Mouse (Mus musculus): ENCODE data around the gene Atp6v0d1. TPM values are rescaled to one million over a fixed set of nuclear protein-coding genes. Genes with fewer than 3 reads are reported as not detected.

The Atp6v0d1 gene
- total and polyA plus RNA-seq, 2 experiments from 2014 or later, result 238 to 272 TPM

DNA sequence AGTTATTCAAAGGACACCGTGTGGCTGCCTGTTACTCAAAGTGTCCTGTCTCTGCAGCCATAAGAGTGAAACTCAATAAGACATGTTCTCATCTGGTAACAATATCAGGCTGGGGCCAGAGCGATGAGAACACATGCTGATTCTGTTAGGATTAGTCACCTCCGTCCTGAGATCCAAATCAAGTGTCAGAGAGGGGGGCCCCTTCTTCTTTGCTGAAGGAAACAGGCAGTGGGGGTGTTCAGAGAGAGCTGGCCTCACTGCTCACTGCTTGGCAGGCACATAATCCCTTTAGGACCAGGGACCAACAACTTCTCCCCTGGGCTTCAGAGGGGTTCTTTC lies 81.8 kb downstream of the Atp6v0d1 start:
- Histone ChIP-seq H3K36me3 (ENCODE audit: insufficient read depth, low read length) (peaks cover 8% of the 10 kb centered on the region; the same call in 1 of the 2 replicates), H3K4me3 (ENCODE audit: low read depth, low read length) (no peak overlapping the region), H3K27me3 (ENCODE audit: insufficient read depth, low read length) (no peaks in the 10 kb centered on the region), H3K4me1 (ENCODE audit: insufficient read depth, low read length) (no peaks in the 10 kb centered on the region), H3K9me3 (ENCODE audit: low read length) (no peaks in the 10 kb centered on the region), H3K9ac (replicated peaks; ENCODE audit: low read length, poor library complexity, severe bottlenecking) (no peak overlapping the region), H3K4me2 (ENCODE audit: low read depth, low read length, poor library complexity, severe bottlenecking) (no peak overlapping the region), H3K27ac (ENCODE audit: low read depth, low read length) (no peak overlapping the region)
- ATAC-seq (ENCODE audit: low FRiP score) (no peak), DNase-seq (ENCODE audit: low spot score) (no peak)
- TF ChIP-seq CTCF (IDR thresholded peaks at IDR 0.05), result no peak
- 16% methylated on average over 3 of the region's 3 CpGs for WGBS

DNA sequence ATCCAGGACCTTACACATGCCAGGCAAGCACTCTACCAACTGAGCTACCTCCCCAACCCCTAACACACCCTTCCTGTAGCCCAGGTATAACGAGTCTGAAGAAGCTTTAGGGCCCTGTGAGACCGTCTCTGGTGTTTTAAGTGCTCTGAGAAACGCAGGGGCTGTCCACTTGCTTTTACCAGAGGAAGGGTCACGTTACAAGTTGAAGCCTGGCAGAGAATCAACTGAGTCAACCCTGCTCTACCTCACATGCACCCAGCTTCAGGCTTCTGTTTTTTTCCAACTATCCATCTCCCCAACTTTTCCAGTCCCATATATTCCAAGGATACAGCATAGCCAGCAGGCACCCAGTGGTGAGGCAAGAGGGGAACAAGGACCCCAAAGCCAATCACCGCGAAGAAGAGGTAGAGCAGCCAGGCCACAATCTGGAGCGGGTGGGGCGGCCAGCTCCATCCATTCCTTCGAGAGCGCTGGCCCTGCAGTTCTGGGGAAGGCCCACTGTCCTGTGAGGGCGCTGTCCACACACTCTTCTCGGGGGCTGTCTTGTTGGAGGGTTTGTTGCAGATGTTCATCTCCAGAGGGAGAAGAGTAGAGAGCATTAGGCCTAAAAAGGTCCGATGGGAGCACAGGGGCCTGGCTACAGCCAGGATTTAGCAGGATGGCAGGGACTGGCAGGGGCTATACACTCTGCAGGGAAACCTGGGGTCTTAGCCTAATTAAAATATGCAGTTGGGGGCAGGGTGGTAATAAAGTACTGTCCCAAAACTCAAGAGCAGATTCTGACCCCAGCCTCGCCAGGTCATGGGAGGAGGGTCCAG lies 82.4 kb downstream of the Atp6v0d1 start:
- ATAC-seq (ENCODE audit: low FRiP score), result 0 out of 2 replicates have a peak, but pooled peaks have one; percentile 65
- peak; percentile 63 for DNase-seq (ENCODE audit: low spot score)
- WGBS, result 39% methylated on average over 14 of the region's 14 CpGs

DNA sequence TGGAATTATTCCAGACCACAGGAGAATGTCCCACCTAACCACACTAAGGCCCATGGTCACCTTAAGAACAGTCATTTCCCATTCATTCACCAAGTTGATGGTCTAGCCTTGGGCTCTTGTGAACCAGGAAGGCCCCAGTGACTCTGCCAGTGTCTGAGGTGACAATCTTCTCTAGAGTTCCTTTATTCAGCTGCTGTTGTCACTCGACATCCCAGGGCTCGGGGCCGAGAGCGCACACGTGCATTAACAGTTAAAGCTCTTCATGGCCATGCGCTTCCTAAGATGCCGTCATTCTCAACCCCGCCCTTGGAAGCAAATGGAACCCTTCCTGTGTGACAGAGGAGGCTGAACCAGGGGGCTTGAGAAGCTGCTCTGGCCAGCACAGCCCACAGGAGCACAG lies 83.7 kb downstream of the Atp6v0d1 start:
- H3K27ac ChIP-seq (ENCODE audit: low read depth, low read length), result no peak overlapping the region
- H3K4me3 ChIP-seq (ENCODE audit: low read depth, low read length), result no peak overlapping the region
- ATAC-seq (ENCODE audit: low FRiP score) (no peak), DNase-seq (ENCODE audit: low spot score) (no peak)
- no peak overlapping the region for H3K4me2 ChIP-seq (ENCODE audit: low read depth, low read length, poor library complexity, severe bottlenecking)
- H3K9me3 ChIP-seq (ENCODE audit: low read length), result no peaks in the 10 kb centered on the region
- no peaks in the 10 kb centered on the region for H3K4me1 ChIP-seq (ENCODE audit: insufficient read depth, low read length)
- no peak overlapping the region for H3K9ac ChIP-seq (replicated peaks; ENCODE audit: low read length, poor library complexity, severe bottlenecking)
- peaks cover 8% of the 10 kb centered on the region; the same call in 1 of the 2 replicates for H3K36me3 ChIP-seq (ENCODE audit: insufficient read depth, low read length)
- H3K27me3 ChIP-seq (ENCODE audit: insufficient read depth, low read length), result no peaks in the 10 kb centered on the region
- no peak for TF ChIP-seq CTCF (IDR thresholded peaks at IDR 0.05)
- WGBS, result 90% methylated on average over 8 of the region's 8 CpGs

More for the DNA sequence above, 82.4 kb downstream of the Atp6v0d1 start:
- H3K27ac ChIP-seq (ENCODE audit: low read depth, low read length), result no peak overlapping the region
- peaks cover 8% of the 10 kb centered on the region; the same call in 1 of the 2 replicates for H3K36me3 ChIP-seq (ENCODE audit: insufficient read depth, low read length)
- no peak overlapping the region for H3K9ac ChIP-seq (replicated peaks; ENCODE audit: low read length, poor library complexity, severe bottlenecking)
- no peaks in the 10 kb centered on the region for H3K27me3 ChIP-seq (ENCODE audit: insufficient read depth, low read length)
- H3K4me1 ChIP-seq (ENCODE audit: insufficient read depth, low read length), result no peaks in the 10 kb centered on the region
- H3K9me3 ChIP-seq (ENCODE audit: low read length), result no peaks in the 10 kb centered on the region
- peak; percentile 75 for TF ChIP-seq CTCF (IDR thresholded peaks at IDR 0.05)
- no peak overlapping the region for H3K4me3 ChIP-seq (ENCODE audit: low read depth, low read length)
- no peak overlapping the region for H3K4me2 ChIP-seq (ENCODE audit: low read depth, low read length, poor library complexity, severe bottlenecking)

DNA sequence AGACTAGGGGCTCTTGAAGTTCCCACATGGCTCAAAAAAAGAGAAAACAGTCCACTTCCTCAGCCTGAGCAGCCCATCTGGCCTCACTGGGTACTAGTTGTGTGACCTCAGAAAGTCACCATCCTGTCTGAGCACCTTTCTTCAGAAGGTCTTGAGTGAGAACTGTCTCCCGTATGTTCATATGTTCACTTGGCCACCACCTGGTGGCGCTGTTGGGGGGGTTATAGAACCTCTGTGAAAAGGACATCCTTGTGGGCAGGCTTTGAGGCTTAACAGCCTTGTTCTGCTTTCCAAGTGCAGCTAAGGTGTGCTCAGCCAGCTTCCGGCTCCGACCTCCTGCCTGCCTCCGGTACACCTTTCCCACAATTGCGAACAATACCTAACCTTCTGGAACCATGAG lies 84.4 kb downstream of the Atp6v0d1 start:
- Histone ChIP-seq H3K9me3 (ENCODE audit: low read length) (no peaks in the 10 kb centered on the region), H3K27me3 (ENCODE audit: insufficient read depth, low read length) (no peaks in the 10 kb centered on the region), H3K9ac (replicated peaks; ENCODE audit: low read length, poor library complexity, severe bottlenecking) (no peak overlapping the region), H3K4me1 (ENCODE audit: insufficient read depth, low read length) (no peaks in the 10 kb centered on the region), H3K36me3 (ENCODE audit: insufficient read depth, low read length) (peaks cover 9% of the 10 kb centered on the region; the same call in 1 of the 2 replicates), H3K4me3 (ENCODE audit: low read depth, low read length) (no peak overlapping the region), H3K27ac (ENCODE audit: low read depth, low read length) (no peak overlapping the region), H3K4me2 (ENCODE audit: low read depth, low read length, poor library complexity, severe bottlenecking) (no peak overlapping the region)
- DNase-seq (ENCODE audit: low spot score) (no peak), ATAC-seq (ENCODE audit: low FRiP score) (no peak)
- peak; percentile 75 for TF ChIP-seq CTCF (IDR thresholded peaks at IDR 0.05)
- 67% methylated on average over 6 of the region's 6 CpGs for WGBS

DNA sequence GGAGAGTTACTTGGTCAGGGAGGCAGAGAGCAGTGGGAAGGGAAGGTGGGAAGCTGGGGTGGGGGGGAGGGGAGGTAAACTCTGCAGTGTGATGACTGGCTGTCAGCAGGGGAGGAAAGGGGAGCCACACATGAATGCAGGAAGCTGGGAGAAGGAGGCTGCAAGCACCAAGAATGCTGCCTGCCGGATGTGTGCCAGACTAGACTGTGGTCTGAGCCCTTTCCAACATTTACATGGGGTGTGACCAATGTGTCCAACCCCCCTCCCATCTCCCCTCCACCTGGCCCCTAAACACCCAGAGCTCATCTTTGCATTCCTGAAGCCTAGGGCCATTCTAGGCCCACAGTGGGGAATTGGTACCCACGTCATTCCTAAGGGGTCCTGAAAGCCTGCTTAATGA lies 84.8 kb downstream of the Atp6v0d1 start:
- Histone ChIP-seq H3K4me2 (ENCODE audit: low read depth, low read length, poor library complexity, severe bottlenecking) (no peak overlapping the region), H3K4me3 (ENCODE audit: low read depth, low read length) (no peak overlapping the region), H3K4me1 (ENCODE audit: insufficient read depth, low read length) (no peaks in the 10 kb centered on the region), H3K27me3 (ENCODE audit: insufficient read depth, low read length) (no peaks in the 10 kb centered on the region), H3K9ac (replicated peaks; ENCODE audit: low read length, poor library complexity, severe bottlenecking) (no peak overlapping the region), H3K9me3 (ENCODE audit: low read length) (no peaks in the 10 kb centered on the region), H3K36me3 (ENCODE audit: insufficient read depth, low read length) (peaks cover 13% of the 10 kb centered on the region; the same call in 1 of the 2 replicates), H3K27ac (ENCODE audit: low read depth, low read length) (no peak overlapping the region)
- DNase-seq (ENCODE audit: low spot score) (no peak), ATAC-seq (ENCODE audit: low FRiP score) (no peak)
- WGBS, result 36% methylated on average over 2 of the region's 2 CpGs
- TF ChIP-seq CTCF (IDR thresholded peaks at IDR 0.05), result no peak

DNA sequence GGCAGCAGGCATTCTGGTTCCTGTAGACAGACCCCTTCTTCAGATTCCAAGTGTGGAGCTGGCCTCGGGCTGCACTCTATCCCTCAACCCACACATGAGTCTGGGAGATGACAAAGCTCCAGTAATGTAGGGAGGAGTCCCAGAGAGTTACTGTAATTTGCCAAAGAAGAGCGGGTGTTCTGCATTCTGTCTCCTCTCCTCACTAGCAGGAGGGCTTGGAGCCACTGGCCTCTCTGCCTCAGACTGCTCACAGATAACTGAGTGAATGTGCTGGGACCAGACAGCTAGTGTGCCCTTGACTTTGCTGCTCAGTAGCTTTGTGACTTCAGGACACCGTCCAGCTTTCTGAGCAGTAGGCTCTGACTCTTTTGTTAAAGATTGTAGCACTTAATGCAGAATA lies 88.1 kb downstream of the Atp6v0d1 start:
- Histone ChIP-seq H3K4me3 (ENCODE audit: low read depth, low read length) (no peak overlapping the region), H3K9ac (replicated peaks; ENCODE audit: low read length, poor library complexity, severe bottlenecking) (no peak overlapping the region), H3K36me3 (ENCODE audit: insufficient read depth, low read length) (peaks cover 15% of the 10 kb centered on the region; the same call in 1 of the 2 replicates), H3K4me2 (ENCODE audit: low read depth, low read length, poor library complexity, severe bottlenecking) (no peak overlapping the region), H3K27me3 (ENCODE audit: insufficient read depth, low read length) (no peaks in the 10 kb centered on the region), H3K27ac (ENCODE audit: low read depth, low read length) (no peak overlapping the region), H3K4me1 (ENCODE audit: insufficient read depth, low read length) (peaks cover 5% of the 10 kb centered on the region), H3K9me3 (ENCODE audit: low read length) (no peaks in the 10 kb centered on the region)
- DNase-seq (ENCODE audit: low spot score) (no peak), ATAC-seq (ENCODE audit: low FRiP score) (no peak)
- 83% methylated on average over 3 of the region's 3 CpGs for WGBS
- no peak for TF ChIP-seq CTCF (IDR thresholded peaks at IDR 0.05)
